In the genomic region with DNA sequence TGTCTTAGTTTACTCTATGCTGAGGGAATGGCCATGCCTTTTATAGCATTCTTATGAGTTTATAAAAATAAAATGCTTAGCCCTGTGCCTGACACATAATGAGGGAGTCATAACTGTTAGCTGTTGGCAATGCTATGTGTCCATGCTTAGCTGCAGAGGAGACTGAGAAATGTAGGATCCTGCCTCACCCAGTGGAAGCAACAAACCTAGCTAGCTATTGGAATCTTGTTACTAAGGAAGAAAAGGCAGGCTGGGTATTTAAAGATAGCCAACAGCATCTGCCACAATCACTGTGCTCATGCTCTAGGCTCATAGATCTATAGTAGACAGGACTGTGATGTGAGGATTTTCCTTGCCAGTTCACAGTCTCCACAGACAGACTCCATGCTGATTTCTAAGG, we compare ENCODE assay signal across 21 mouse cellular contexts.
A peak's percentile ranks its signal among the peaks of the same experiment; 100 is the strongest.
DNase-seq lines count a peak whose midpoint lies in the region; ATAC-seq and TF ChIP-seq lines count a peak whose summit lies in the region.
"Had no signal": no experiment of that assay in that cellular context is flagged by ENCODE, and none has a peak within 500 bp of the region (broad histone marks: within the 10 kb centered on the region; RNA-seq: fewer than 3 reads in every experiment).

No protein-coding gene starts in this region.

- no peaks in the 10 kb centered on the region for H3K9me3 ChIP-seq in limb, embryonic 10.5 days (replicated peaks)
- H3K9me3 ChIP-seq: embryonic facial prominence, embryonic 13.5 days; embryonic facial prominence, embryonic 15.5 days; forebrain, embryonic 13.5 days; forebrain, embryonic 15.5 days had no signal

- TF ChIP-seq CTCF in cortical plate, adult 2 months (IDR thresholded peaks at IDR 0.05; ENCODE audit: extremely low read depth, insufficient read depth, low read length) = no peak

- H3K4me3 ChIP-seq in cortical plate, adult 2 months (ENCODE audit: insufficient read depth, low read length) = no peak overlapping the region
- H3K4me3 ChIP-seq in limb, embryonic 10.5 days = no peak overlapping the region
- H3K4me3 ChIP-seq: embryonic facial prominence, embryonic 13.5 days; embryonic facial prominence, embryonic 15.5 days; forebrain, embryonic 13.5 days; forebrain, embryonic 15.5 days had no signal

- intact Hi-C loops in left cerebral cortex, postnatal 14 days (cut with DNase I) = no loop called here

- H3K36me3 ChIP-seq in limb, embryonic 10.5 days = no peaks in the 10 kb centered on the region
- H3K36me3 ChIP-seq: embryonic facial prominence, embryonic 13.5 days; embryonic facial prominence, embryonic 15.5 days; forebrain, embryonic 15.5 days had no signal

- TF ChIP-seq POLR2A in cortical plate, adult 2 months (IDR thresholded peaks at IDR 0.05; ENCODE audit: extremely low read depth, insufficient read depth, low read length) = no peak

- peak; percentile 71 for ATAC-seq in frontal cortex, adult (ENCODE audit: low TSS enrichment)
- ATAC-seq in erythroblast, adult 5-6 weeks (replicated peaks; ENCODE audit: low FRiP score, poor library complexity, severe bottlenecking) = no peak
- ATAC-seq: forebrain, embryonic 13.5 days; forebrain, embryonic 15.5 days had no signal

- no peak for DNase-seq in frontal cortex, postnatal 10 days (ENCODE audit: low spot score in 2 of 2)
- peak; percentile 26 to 53 for DNase-seq in left cerebral cortex, postnatal 14 days (ENCODE audit: low spot score in 2 of 2)
- DNase-seq in left cerebral cortex, adult 9 months (ENCODE audit: low spot score in 2 of 2) = no peak
- DNase-seq in brain, adult 2 months (ENCODE audit: low read depth, low spot score) = peak; percentile 60
- DNase-seq in limb, embryonic 10.5 days (ENCODE audit: low spot score) = no peak
- DNase-seq: adrenal gland, adult 2 months; adrenal gland, postnatal 10 days; adrenal gland, postnatal 25 days; cerebellum, adult 11-12 months; cerebellum, adult 2 months; cerebellum, adult 9-10 months; cerebellum, postnatal 10 days; cerebellum, postnatal 25 days; embryo, embryonic 11 days had no signal

- peak overlapping the region; percentile 33 for H3K27ac ChIP-seq in cortical plate, adult 2 months (ENCODE audit: insufficient read depth, low read length)
- no peak overlapping the region for H3K27ac ChIP-seq in limb, embryonic 10.5 days
- H3K27ac ChIP-seq: embryonic facial prominence, embryonic 13.5 days; embryonic facial prominence, embryonic 15.5 days; forebrain, embryonic 13.5 days; forebrain, embryonic 15.5 days had no signal

- peaks cover 8% of the 10 kb centered on the region for H3K4me1 ChIP-seq in cortical plate, adult 2 months (ENCODE audit: control insufficient read depth, insufficient read depth, low read length)
- H3K4me1 ChIP-seq in limb, embryonic 10.5 days = no peaks in the 10 kb centered on the region
- H3K4me1 ChIP-seq: embryonic facial prominence, embryonic 13.5 days; embryonic facial prominence, embryonic 15.5 days had no signal

- no peaks in the 10 kb centered on the region for H3K27me3 ChIP-seq in limb, embryonic 10.5 days (ENCODE audit: low read depth, poor library complexity, severe bottlenecking)
- H3K27me3 ChIP-seq: embryonic facial prominence, embryonic 13.5 days; embryonic facial prominence, embryonic 15.5 days; forebrain, embryonic 13.5 days; forebrain, embryonic 15.5 days had no signal

Comparison
In these comparisons a context has a peak if more than half of its experiments do, and no peak if none do; other contexts are left out.
1. DNase-seq: peak in left cerebral cortex, postnatal 14 days (2 of 2) and brain, adult 2 months (single experiment); none in frontal cortex, postnatal 10 days (0 of 2), left cerebral cortex, adult 9 months (0 of 2) and limb, embryonic 10.5 days (single experiment).